Mouse (Mus musculus) hindbrain, embryonic 14.5 days (tissue): ENCODE data around the gene Rnf215. TPM values are rescaled to one million over a fixed set of nuclear protein-coding genes. Genes with fewer than 3 reads are reported as not detected.
"Not testable (repeated sequence)": the region's sequence is repeated elsewhere in the genome, so short reads cannot be mapped to it uniquely, and the experiment has no call there.

ENCODE experiments used
- ATAC-seq: fragments of 200-750 bp; cut with Nextera tagmentation; 2 replicates; pipeline ENCODE4 v1.8.0; 2017; ENCODE audit warnings: moderate number of reproducible peaks, mild to moderate bottlenecking, moderate TSS enrichment, moderate library complexity; ENCODE audit not compliant: low FRiP score
- DNase-seq: peaks from one replicate; pipeline ENCODE4 v3.0.0-alpha.2; 2015; ENCODE audit warnings: low spot score
- H3K27ac ChIP-seq: fragments of 300-500 bp; sonication (generic); 2 replicates; pipeline ENCODE4 v1.5.1; 2014; ENCODE audit warnings: mild to moderate bottlenecking, moderate library complexity
- H3K27me3 ChIP-seq: fragments of 300-500 bp; sonication (generic); 2 replicates; pipeline ENCODE4 v1.6.1; 2014; ENCODE audit warnings: mild to moderate bottlenecking, low read length, mixed read lengths; ENCODE audit not compliant: control insufficient read depth, insufficient read depth
- H3K36me3 ChIP-seq: fragments of 300-500 bp; sonication (generic); replicated peaks from 2 replicates; pipeline ENCODE4 v1.6.1; 2014; ENCODE audit not compliant: control insufficient read depth, insufficient read depth
- H3K4me1 ChIP-seq: fragments of 300-500 bp; sonication (generic); replicated peaks from 2 replicates; pipeline ENCODE4 v1.6.1; 2014; ENCODE audit warnings: antibody characterized with exemption, low read length, mixed read lengths; ENCODE audit not compliant: control insufficient read depth, insufficient read depth
- H3K4me2 ChIP-seq: fragments of 300-500 bp; sonication (generic); replicated peaks from 2 replicates; pipeline ENCODE4 v1.6.1; 2014; ENCODE audit warnings: mild to moderate bottlenecking, moderate library complexity
- H3K4me3 ChIP-seq: fragments of 300-500 bp; sonication (generic); replicated peaks from 2 replicates; pipeline ENCODE4 v1.5.1; 2014; ENCODE audit warnings: mild to moderate bottlenecking, low read length
- H3K9ac ChIP-seq: fragments of 300-500 bp; sonication (generic); 2 replicates; pipeline ENCODE4 v1.6.1; 2014
- H3K9me3 ChIP-seq: fragments of 300-500 bp; sonication (generic); 2 replicates; pipeline ENCODE4 v1.6.1; 2016; ENCODE audit warnings: low read length; ENCODE audit not compliant: control insufficient read depth
- WGBS: fragments of 180-500 bp; shearing (Covaris S2); extraction: QIAGEN DNeasy Blood & Tissue Kit; methylation state at CpG from one replicate; pipeline ENCODE4 v1.1.7; 2014; 5-methylcytosine and 5-hydroxymethylcytosine counted together
- polyA plus RNA-seq: library from polyadenylated mRNA; unstranded; fragments of >200 nt; fragmentation: Nextera tagmentation; extraction: Ambion mirVana; gene quantifications from 2 replicates; pipeline ENCODE4 v1.2.1, GENCODE M21; 2014

The Rnf215 gene
- polyA plus RNA-seq, 1 experiment from 2014 or later = 48.2 TPM

- peak overlapping the region; percentile 68 for H3K4me2 ChIP-seq
Observed at GRCm38 (mm10) chr11:4097091-4097621, 37.8 kb upstream of the Rnf215 start.

GRCm38 (mm10) chr11:4098120-4098519 is 36.9 kb upstream of the Rnf215 start:
- 62% methylated on average over 8 of the region's 8 CpGs for WGBS
- peaks cover under 1% of the 10 kb centered on the region; the same call in 1 of the 2 replicates for H3K36me3 ChIP-seq
- no peaks in the 10 kb centered on the region for H3K27me3 ChIP-seq
- no peak overlapping the region for H3K4me2 ChIP-seq
- H3K9ac ChIP-seq = no peak overlapping the region
- H3K27ac ChIP-seq = no peak overlapping the region
- ATAC-seq = no peak
- no peaks in the 10 kb centered on the region for H3K9me3 ChIP-seq
- no peak overlapping the region for H3K4me3 ChIP-seq
- no peak for DNase-seq
- H3K4me1 ChIP-seq = peaks cover 19% of the 10 kb centered on the region

More at GRCm38 (mm10) chr11:4097091-4097621, 37.8 kb upstream of the Rnf215 start:
- H3K4me3 ChIP-seq = peak overlapping the region; percentile 46
- ATAC-seq (peak; percentile 13; the same call in 1 of the 2 replicates), DNase-seq (peak; percentile 34)
- H3K9ac ChIP-seq = peak overlapping the region; percentile 73
- WGBS = 25% methylated on average over 10 of the region's 10 CpGs
- H3K4me1 ChIP-seq = peaks cover 19% of the 10 kb centered on the region
- no peaks in the 10 kb centered on the region for H3K9me3 ChIP-seq
- peak overlapping the region; percentile 95 for H3K27ac ChIP-seq
- no peaks in the 10 kb centered on the region for H3K27me3 ChIP-seq
- H3K36me3 ChIP-seq = no peaks in the 10 kb centered on the region

DNA sequence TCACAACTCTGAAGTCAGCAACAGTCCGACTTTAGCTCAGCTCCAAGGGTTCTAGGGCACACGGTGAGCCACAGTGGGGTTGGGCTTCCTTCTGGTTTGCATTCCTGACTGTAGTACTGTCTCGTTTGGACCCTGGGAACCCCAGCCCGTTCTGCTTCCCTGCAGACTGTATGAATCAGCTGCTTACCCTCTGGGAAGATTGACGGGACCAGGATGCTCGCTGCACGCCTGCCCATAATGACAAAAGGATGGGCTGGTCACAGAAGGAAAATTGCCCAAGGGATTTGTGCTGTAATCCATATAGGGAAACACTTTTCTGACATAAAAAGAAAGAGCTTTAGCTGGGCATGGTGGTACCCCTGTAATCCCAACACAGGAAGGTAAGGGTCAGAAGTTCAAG is 36.2 kb upstream of the Rnf215 start:
- no peaks in the 10 kb centered on the region for H3K9me3 ChIP-seq
- no peak overlapping the region for H3K4me2 ChIP-seq
- no peak overlapping the region for H3K9ac ChIP-seq
- no peaks in the 10 kb centered on the region for H3K27me3 ChIP-seq
- H3K4me3 ChIP-seq = no peak overlapping the region
- ATAC-seq = no peak
- H3K4me1 ChIP-seq = peaks cover 19% of the 10 kb centered on the region
- no peak for DNase-seq
- peaks cover 5% of the 10 kb centered on the region; the same call in 1 of the 2 replicates for H3K36me3 ChIP-seq
- H3K27ac ChIP-seq = no peak overlapping the region
- 73% methylated on average over 7 of the region's 7 CpGs for WGBS

DNA sequence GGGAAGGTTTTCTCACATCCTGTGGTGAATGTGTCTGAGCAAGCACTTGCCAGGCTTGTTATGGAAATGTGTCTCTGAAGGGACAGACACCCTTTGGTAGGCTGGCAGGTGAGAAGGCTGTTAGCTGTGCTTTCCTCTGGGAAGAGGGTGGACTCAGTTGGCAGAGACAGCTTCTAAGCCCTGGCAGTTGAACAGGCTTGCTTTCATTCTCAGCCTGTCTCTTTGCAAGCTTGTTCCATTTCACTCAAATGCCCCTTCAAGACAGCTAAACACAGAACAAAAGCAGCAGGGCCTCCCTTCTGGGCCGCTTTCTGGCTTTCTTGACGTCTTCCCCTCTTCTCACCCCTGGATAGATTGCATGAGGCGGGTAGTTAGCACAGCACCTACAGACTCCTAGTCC is 35.6 kb upstream of the Rnf215 start:
- Histone ChIP-seq H3K4me2 (no peak overlapping the region), H3K9ac (no peak overlapping the region), H3K36me3 (peaks cover 5% of the 10 kb centered on the region; the same call in 1 of the 2 replicates), H3K27ac (no peak overlapping the region), H3K4me1 (peaks cover 19% of the 10 kb centered on the region), H3K27me3 (no peaks in the 10 kb centered on the region), H3K4me3 (no peak overlapping the region), H3K9me3 (no peaks in the 10 kb centered on the region)
- 75% methylated on average over 3 of the region's 3 CpGs for WGBS
- no peak for ATAC-seq
- DNase-seq = no peak

DNA sequence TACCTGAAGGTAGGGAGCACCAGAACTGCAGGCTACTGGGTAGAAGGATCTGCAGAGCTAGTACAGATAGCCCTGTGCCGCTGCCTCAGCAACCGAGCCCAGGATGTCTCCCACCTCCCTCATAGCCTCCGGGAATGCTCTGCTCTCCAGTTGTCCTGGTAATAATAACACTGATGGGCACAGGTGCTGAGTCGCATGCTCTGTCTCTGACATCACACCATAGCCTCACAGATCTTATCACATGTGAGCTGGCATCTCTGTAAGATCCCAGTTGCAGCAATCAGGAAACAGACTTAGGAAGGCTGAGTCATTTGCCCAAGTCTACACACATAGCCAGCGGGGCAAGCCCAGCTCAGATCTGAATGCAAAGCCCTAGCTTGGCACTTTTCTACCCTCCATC is 33.2 kb upstream of the Rnf215 start:
- H3K27me3 ChIP-seq = no peaks in the 10 kb centered on the region
- no peak overlapping the region for H3K9ac ChIP-seq
- no peaks in the 10 kb centered on the region for H3K9me3 ChIP-seq
- no peak overlapping the region for H3K4me2 ChIP-seq
- WGBS = 90% methylated on average over 5 of the region's 5 CpGs
- ATAC-seq = no peak
- no peak overlapping the region for H3K27ac ChIP-seq
- H3K4me1 ChIP-seq = peaks cover 6% of the 10 kb centered on the region
- peaks cover 5% of the 10 kb centered on the region; the same call in 1 of the 2 replicates for H3K36me3 ChIP-seq
- no peak overlapping the region for H3K4me3 ChIP-seq
- no peak for DNase-seq

GRCm38 (mm10) chr11:4103522-4103921 is 31.5 kb upstream of the Rnf215 start:
- H3K4me1 ChIP-seq = no peaks in the 10 kb centered on the region
- H3K9me3 ChIP-seq = no peaks in the 10 kb centered on the region
- no peak overlapping the region for H3K27ac ChIP-seq
- no peak for ATAC-seq
- peaks cover 7% of the 10 kb centered on the region; the same call in 1 of the 2 replicates for H3K36me3 ChIP-seq
- DNase-seq = no peak
- no peak overlapping the region for H3K9ac ChIP-seq
- no peak overlapping the region for H3K4me2 ChIP-seq
- H3K4me3 ChIP-seq = no peak overlapping the region
- 89% methylated on average over 14 of the region's 14 CpGs for WGBS
- H3K27me3 ChIP-seq = no peaks in the 10 kb centered on the region

DNA sequence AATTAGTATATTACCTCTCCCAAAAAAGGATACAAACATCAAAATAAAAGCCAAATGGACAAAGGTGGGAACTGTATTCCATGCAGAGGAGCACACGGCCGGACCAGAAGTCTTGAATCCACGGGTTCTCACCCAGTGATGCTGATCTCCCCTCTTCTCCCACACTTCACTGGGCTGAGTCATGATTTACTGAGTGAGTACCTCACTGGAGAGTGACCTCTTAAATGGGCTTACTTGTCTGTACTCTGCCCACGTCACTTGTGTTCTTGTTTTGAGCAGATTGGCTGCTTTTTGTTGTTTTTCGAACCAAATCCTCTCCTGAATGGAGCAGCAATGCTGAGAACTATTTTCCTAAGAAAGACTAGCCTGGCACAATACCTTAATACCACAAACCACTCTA is 30.0 kb upstream of the Rnf215 start:
- H3K4me3 ChIP-seq = no peak overlapping the region
- ATAC-seq = no peak
- no peak for DNase-seq
- peaks cover 11% of the 10 kb centered on the region; the same call in 1 of the 2 replicates for H3K36me3 ChIP-seq
- no peak overlapping the region for H3K9ac ChIP-seq
- no peak overlapping the region for H3K27ac ChIP-seq
- no peaks in the 10 kb centered on the region for H3K27me3 ChIP-seq
- H3K4me2 ChIP-seq = no peak overlapping the region
- H3K9me3 ChIP-seq = no peaks in the 10 kb centered on the region
- WGBS = 87% methylated on average over 5 of the region's 5 CpGs
- H3K4me1 ChIP-seq = no peaks in the 10 kb centered on the region

DNA sequence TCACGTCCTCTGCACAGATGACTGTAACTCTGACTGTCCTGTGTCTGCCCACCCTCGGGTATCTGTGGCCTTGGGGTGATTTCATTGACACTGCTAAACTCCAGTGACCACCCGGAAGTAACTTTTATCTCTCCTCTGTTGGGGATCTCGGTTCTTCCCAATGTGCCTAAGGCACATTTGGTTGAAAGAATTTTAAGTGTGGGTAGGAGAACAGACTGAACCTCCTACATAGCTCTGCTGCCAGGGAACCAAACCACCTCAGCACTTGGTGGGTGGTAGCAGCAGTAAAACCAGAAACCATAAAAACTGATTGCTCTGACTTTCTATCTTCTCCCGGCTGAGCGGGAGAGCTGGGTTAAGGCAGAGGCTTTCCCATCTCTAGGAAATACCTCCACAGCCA is 29.6 kb upstream of the Rnf215 start:
- WGBS = 82% methylated on average over 6 of the region's 6 CpGs
- ATAC-seq (no peak), DNase-seq (no peak)
- H3K27ac ChIP-seq = no peak overlapping the region
- no peak overlapping the region for H3K9ac ChIP-seq
- no peak overlapping the region for H3K4me3 ChIP-seq
- H3K36me3 ChIP-seq = peaks cover 15% of the 10 kb centered on the region
- no peaks in the 10 kb centered on the region for H3K4me1 ChIP-seq
- no peaks in the 10 kb centered on the region for H3K27me3 ChIP-seq
- no peak overlapping the region for H3K4me2 ChIP-seq
- no peaks in the 10 kb centered on the region for H3K9me3 ChIP-seq

DNA sequence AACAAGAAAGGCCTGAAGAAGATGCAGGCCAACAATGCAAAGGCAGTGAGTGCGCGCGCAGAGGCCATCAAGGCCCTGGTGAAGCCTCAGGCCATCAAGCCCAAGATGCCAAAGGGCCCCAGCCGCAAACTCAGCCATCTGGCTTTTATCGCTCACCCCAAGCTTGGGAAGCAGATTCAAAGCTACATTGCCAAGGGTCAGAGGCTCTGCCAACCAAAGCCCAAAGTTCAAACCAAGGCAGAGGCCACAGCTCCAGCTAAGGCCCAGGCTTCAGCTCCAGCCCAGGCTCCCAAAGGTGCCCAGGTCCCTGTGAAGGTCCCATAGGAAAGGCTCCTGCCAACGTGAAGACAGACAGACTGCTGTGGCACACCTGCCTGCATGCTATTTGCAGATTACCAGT is 27.1 kb upstream of the Rnf215 start:
- not testable (repeated sequence) for H3K9ac ChIP-seq, H3K4me2 ChIP-seq, DNase-seq, H3K9me3 ChIP-seq, H3K4me3 ChIP-seq, H3K27ac ChIP-seq, H3K27me3 ChIP-seq, ATAC-seq, H3K4me1 ChIP-seq
- WGBS = 97% methylated on average over 6 of the region's 6 CpGs
- peaks cover 26% of the 10 kb centered on the region for H3K36me3 ChIP-seq

DNA sequence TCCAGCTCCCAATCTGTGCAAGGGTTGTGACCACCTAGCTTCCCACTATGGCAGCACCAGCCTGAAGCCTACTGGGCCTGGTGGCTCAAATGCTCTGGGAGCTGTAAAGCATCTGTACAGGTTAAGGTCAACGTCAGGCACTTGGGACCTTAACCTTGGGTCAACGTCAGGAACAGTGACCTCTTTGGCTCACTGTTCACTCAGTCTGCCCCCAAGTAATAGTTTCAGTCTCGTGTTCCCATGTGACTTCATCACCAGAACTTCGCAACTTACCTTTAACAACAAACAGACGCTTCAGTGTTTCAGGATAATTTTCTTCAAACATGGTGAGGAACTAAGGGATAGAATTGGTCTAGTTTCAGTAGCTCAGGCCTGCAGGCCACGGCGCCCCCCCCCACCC is 26.3 kb upstream of the Rnf215 start:
- Histone ChIP-seq H3K27ac (no peak overlapping the region), H3K4me3 (no peak overlapping the region), H3K4me1 (no peaks in the 10 kb centered on the region), H3K27me3 (no peaks in the 10 kb centered on the region), H3K4me2 (no peak overlapping the region), H3K9me3 (no peaks in the 10 kb centered on the region), H3K36me3 (peaks cover 21% of the 10 kb centered on the region), H3K9ac (no peak overlapping the region)
- WGBS = 90% methylated on average over 7 of the region's 7 CpGs
- ATAC-seq (no peak), DNase-seq (no peak)
